In genomic region chr6:128842356-128842944, GRCm38 (mm10) we compare ENCODE assay signal across 8 mouse cellular contexts. TPM values are rescaled to one million over a fixed set of nuclear protein-coding genes. Genes with fewer than 3 reads are reported as not detected.
DNase-seq lines count a peak whose midpoint lies in the region; ATAC-seq and TF ChIP-seq lines count a peak whose summit lies in the region.
"Had no signal": no experiment of that assay in that cellular context is flagged by ENCODE, and none has a peak within 500 bp of the region (broad histone marks: within the 10 kb centered on the region; RNA-seq: fewer than 3 reads in every experiment).

No protein-coding gene starts in this region.

- H3K4me2 ChIP-seq in embryonic facial prominence, embryonic 13.5 days = peak overlapping the region; percentile 69
- H3K4me2 ChIP-seq in intestine, embryonic 15.5 days (replicated peaks) = peak overlapping the region; percentile 72
- H3K4me2 ChIP-seq in neural tube, embryonic 14.5 days (ENCODE audit: low read depth, low read length) = peak overlapping the region; percentile 63

- peaks cover 5% of the 10 kb centered on the region; the same call in 1 of the 2 replicates for H3K4me1 ChIP-seq in liver, adult 2 months (ENCODE audit: control insufficient read depth, insufficient read depth, low read length)
- peaks cover 12% of the 10 kb centered on the region for H3K4me1 ChIP-seq in embryonic facial prominence, embryonic 13.5 days
- H3K4me1 ChIP-seq in intestine, embryonic 15.5 days (replicated peaks) = peaks cover 16% of the 10 kb centered on the region
- H3K4me1 ChIP-seq in neural tube, embryonic 14.5 days (ENCODE audit: control insufficient read depth, insufficient read depth, low read length) = peaks cover 7% of the 10 kb centered on the region

- no peak for TF ChIP-seq CTCF in liver, adult 2 months (IDR thresholded peaks at IDR 0.05; ENCODE audit: low read depth, low read length)

- no peak for DNase-seq in liver, adult 2 months (ENCODE audit: extremely low read depth, low read depth, low spot score)
- no peak for DNase-seq in liver
- DNase-seq in T-cell, adult 2 months (ENCODE audit: low spot score) = no peak
- DNase-seq in adrenal gland, postnatal 14 days = no peak

- H3K27me3 ChIP-seq in liver, adult 2 months (ENCODE audit: control insufficient read depth, insufficient read depth, low read length) = no peaks in the 10 kb centered on the region
- no peaks in the 10 kb centered on the region for H3K27me3 ChIP-seq in embryonic facial prominence, embryonic 13.5 days
- H3K27me3 ChIP-seq in intestine, embryonic 15.5 days (replicated peaks) = no peaks in the 10 kb centered on the region
- H3K27me3 ChIP-seq in neural tube, embryonic 14.5 days (ENCODE audit: control insufficient read depth, insufficient read depth, low read length) = no peaks in the 10 kb centered on the region

- H3K9me3 ChIP-seq in embryonic facial prominence, embryonic 13.5 days = no peaks in the 10 kb centered on the region
- no peaks in the 10 kb centered on the region for H3K9me3 ChIP-seq in intestine, embryonic 15.5 days
- H3K9me3 ChIP-seq in neural tube, embryonic 14.5 days (ENCODE audit: control insufficient read depth, low read length) = no peaks in the 10 kb centered on the region

- H3K36me3 ChIP-seq in liver, adult 2 months (ENCODE audit: control insufficient read depth, insufficient read depth, low read length) = no peaks in the 10 kb centered on the region
- no peaks in the 10 kb centered on the region for H3K36me3 ChIP-seq in embryonic facial prominence, embryonic 13.5 days
- H3K36me3 ChIP-seq in intestine, embryonic 15.5 days = no peaks in the 10 kb centered on the region
- no peaks in the 10 kb centered on the region for H3K36me3 ChIP-seq in neural tube, embryonic 14.5 days (ENCODE audit: control insufficient read depth, insufficient read depth, low read length)

- H3K9ac ChIP-seq in liver, adult 2 months (ENCODE audit: low read depth, low read length) = peak overlapping the region; percentile 82
- peak overlapping the region; percentile 87 for H3K9ac ChIP-seq in embryonic facial prominence, embryonic 13.5 days
- H3K9ac ChIP-seq in intestine, embryonic 15.5 days = peak overlapping the region; percentile 86
- H3K9ac ChIP-seq in neural tube, embryonic 14.5 days (replicated peaks; ENCODE audit: low read depth, low read length) = peak overlapping the region; percentile 29

- TF ChIP-seq POLR2A in liver, adult 2 months (IDR thresholded peaks at IDR 0.05; ENCODE audit: extremely low read depth, insufficient read depth, low read length) = no peak

- WGBS in liver, adult 2 months = 3% methylated on average over 20 of the region's 20 CpGs
- WGBS in embryonic facial prominence, embryonic 13.5 days = under 1% methylated on average over 20 of the region's 20 CpGs
- WGBS in intestine, embryonic 15.5 days = under 1% methylated on average over 20 of the region's 20 CpGs
- under 1% methylated on average over 20 of the region's 20 CpGs for WGBS in neural tube, embryonic 14.5 days

- ATAC-seq in embryonic facial prominence, embryonic 13.5 days (ENCODE audit: insufficient number of reproducible peaks, insufficient read depth, low FRiP score, low TSS enrichment, low read depth) = no peak
- ATAC-seq in intestine, embryonic 15.5 days = no peak
- no peak for ATAC-seq in neural tube, embryonic 14.5 days (ENCODE audit: low read depth)

- H3K27ac ChIP-seq in liver, adult 2 months (replicated peaks; ENCODE audit: insufficient read depth, low read depth, low read length) = peak overlapping the region; percentile 60
- H3K27ac ChIP-seq in embryonic facial prominence, embryonic 13.5 days = peak overlapping the region; percentile 96
- peak overlapping the region; percentile 97 for H3K27ac ChIP-seq in intestine, embryonic 15.5 days
- H3K27ac ChIP-seq in neural tube, embryonic 14.5 days (ENCODE audit: low read depth, low read length) = peak overlapping the region; percentile 73

- H3K79me2 ChIP-seq in liver, adult 2 months (ENCODE audit: control insufficient read depth, insufficient read depth, low read length) = no peaks in the 10 kb centered on the region

- H3K4me3 ChIP-seq in liver, adult 2 months (ENCODE audit: insufficient read depth, low read depth, low read length) = peak overlapping the region; percentile 76
- H3K4me3 ChIP-seq in embryonic facial prominence, embryonic 13.5 days = peak overlapping the region; percentile 79
- H3K4me3 ChIP-seq in intestine, embryonic 15.5 days (replicated peaks) = peak overlapping the region; percentile 79
- H3K4me3 ChIP-seq in neural tube, embryonic 14.5 days (ENCODE audit: low read depth, low read length) = peak overlapping the region; percentile 48

RNA-seq across cellular contexts. Expression of gene Klrb1b, which starts 16.3 kb away (rescaled TPM):
- total RNA-seq in liver, adult 2 months (2014; rRNA removed) = 0.07 and 0.09 TPM in 2 replicates
- polyA plus RNA-seq in liver, adult 2 months (2012; rRNA removed) = not detected in 2 replicates
- 0.19 TPM in 1 of 2 replicates, not detected in the other for polyA plus RNA-seq in embryonic facial prominence, embryonic 13.5 days (2015; fragmentation: Nextera tagmentation; extraction: Ambion mirVana)
- polyA plus RNA-seq in intestine, embryonic 15.5 days (2015; fragmentation: Nextera tagmentation; extraction: Ambion mirVana) = 1.2 TPM in 2 replicates
- not detected in 2 replicates for polyA plus RNA-seq in neural tube, embryonic 14.5 days (2014; fragmentation: Nextera tagmentation; extraction: Ambion mirVana)
- total RNA-seq in adrenal gland, postnatal 14 days (2021) = 1.5 TPM in 1 of 2 replicates, not detected in the other
- total RNA-seq: common myeloid progenitor, adult 5-6 weeks had no signal

RNA-seq across cellular contexts. Expression of gene Gm44511, which starts 16.3 kb away (rescaled TPM):
- total RNA-seq in liver, adult 2 months (2014; rRNA removed) = 0.37 TPM in 1 of 2 replicates, not detected in the other
- not detected in 2 replicates for polyA plus RNA-seq in liver, adult 2 months (2012; rRNA removed)
- not detected in 2 replicates for polyA plus RNA-seq in embryonic facial prominence, embryonic 13.5 days (2015; fragmentation: Nextera tagmentation; extraction: Ambion mirVana)
- polyA plus RNA-seq in intestine, embryonic 15.5 days (2015; fragmentation: Nextera tagmentation; extraction: Ambion mirVana) = not detected in 2 replicates
- polyA plus RNA-seq in neural tube, embryonic 14.5 days (2014; fragmentation: Nextera tagmentation; extraction: Ambion mirVana) = not detected in 2 replicates
- not detected in 2 replicates for total RNA-seq in adrenal gland, postnatal 14 days (2021)

RNA-seq across cellular contexts. Expression of gene Clec2i, which starts 44.9 kb away (rescaled TPM):
- total RNA-seq in liver, adult 2 months (2014; rRNA removed) = 0.60 and 0.65 TPM in 2 replicates
- 0.07 and 0.10 TPM in 2 replicates for polyA plus RNA-seq in liver, adult 2 months (2012; rRNA removed)
- 0.19 and 0.20 TPM in 2 replicates for polyA plus RNA-seq in embryonic facial prominence, embryonic 13.5 days (2015; fragmentation: Nextera tagmentation; extraction: Ambion mirVana)
- polyA plus RNA-seq in intestine, embryonic 15.5 days (2015; fragmentation: Nextera tagmentation; extraction: Ambion mirVana) = 0.19 and 0.21 TPM in 2 replicates
- not detected in 2 replicates for polyA plus RNA-seq in neural tube, embryonic 14.5 days (2014; fragmentation: Nextera tagmentation; extraction: Ambion mirVana)
- 0.22 and 1.7 TPM in 2 replicates for total RNA-seq in adrenal gland, postnatal 14 days (2021)

RNA-seq across cellular contexts. Expression of gene BC035044, which starts 48.5 kb away (rescaled TPM):
- total RNA-seq in liver, adult 2 months (2014; rRNA removed) = 1.1 and 3.3 TPM in 2 replicates
- 0.15 and 0.31 TPM in 2 replicates for polyA plus RNA-seq in liver, adult 2 months (2012; rRNA removed)
- 0.77 and 0.90 TPM in 2 replicates for polyA plus RNA-seq in embryonic facial prominence, embryonic 13.5 days (2015; fragmentation: Nextera tagmentation; extraction: Ambion mirVana)
- 1.7 and 1.9 TPM in 2 replicates for polyA plus RNA-seq in intestine, embryonic 15.5 days (2015; fragmentation: Nextera tagmentation; extraction: Ambion mirVana)
- polyA plus RNA-seq in neural tube, embryonic 14.5 days (2014; fragmentation: Nextera tagmentation; extraction: Ambion mirVana) = 0.50 TPM in 2 replicates
- 0.93 and 2.6 TPM in 2 replicates for total RNA-seq in adrenal gland, postnatal 14 days (2021)

RNA-seq across cellular contexts. Expression of gene Klrb1c, which starts 53.4 kb away (rescaled TPM):
- total RNA-seq in liver, adult 2 months (2014; rRNA removed) = 0.74 and 1.1 TPM in 2 replicates
- 0.13 and 0.17 TPM in 2 replicates for polyA plus RNA-seq in liver, adult 2 months (2012; rRNA removed)
- polyA plus RNA-seq in embryonic facial prominence, embryonic 13.5 days (2015; fragmentation: Nextera tagmentation; extraction: Ambion mirVana) = 0.10 TPM in 1 of 2 replicates, not detected in the other
- polyA plus RNA-seq in intestine, embryonic 15.5 days (2015; fragmentation: Nextera tagmentation; extraction: Ambion mirVana) = 0.30 and 0.34 TPM in 2 replicates
- polyA plus RNA-seq in neural tube, embryonic 14.5 days (2014; fragmentation: Nextera tagmentation; extraction: Ambion mirVana) = not detected in 2 replicates
- 0.30 and 0.68 TPM in 2 replicates for total RNA-seq in adrenal gland, postnatal 14 days (2021)

Comparison
In these comparisons a context has a peak if more than half of its experiments do, and no peak if none do; other contexts are left out.
1. H3K9ac ChIP-seq: peak in every context shown above with its lines; median percentile 87 in embryonic facial prominence, embryonic 13.5 days; 86 in intestine, embryonic 15.5 days; 82 in liver, adult 2 months; 29 in neural tube, embryonic 14.5 days.